Mouse (Mus musculus) hindbrain, embryonic 16.5 days (tissue): ENCODE data around the gene AC124108.1. TPM values are rescaled to one million over a fixed set of nuclear protein-coding genes. Genes with fewer than 3 reads are reported as not detected.

Source experiments
- ATAC-seq: fragments of 200-750 bp; cut with Nextera tagmentation; 2 replicates; pipeline ENCODE4 v1.8.0; 2017; ENCODE audit warnings: moderate TSS enrichment, moderate library complexity
- H3K27ac ChIP-seq: fragments of 300-500 bp; sonication (generic); 2 replicates; pipeline ENCODE4 v1.5.1; 2014; ENCODE audit warnings: low read depth, mild to moderate bottlenecking, control low read depth, low read length, moderate library complexity
- H3K27me3 ChIP-seq: fragments of 300-500 bp; sonication (generic); replicated peaks from 2 replicates; pipeline ENCODE4 v1.6.1; 2014; ENCODE audit warnings: low read length; ENCODE audit not compliant: control insufficient read depth, insufficient read depth
- H3K36me3 ChIP-seq: fragments of 300-500 bp; sonication (generic); 2 replicates; pipeline ENCODE4 v1.6.1; 2014; ENCODE audit warnings: mild to moderate bottlenecking, low read length, moderate library complexity, mixed read lengths; ENCODE audit not compliant: control insufficient read depth, insufficient read depth
- H3K4me1 ChIP-seq: fragments of 300-500 bp; sonication (generic); 2 replicates; pipeline ENCODE4 v1.6.1; 2014; ENCODE audit warnings: low read depth, low read length; ENCODE audit not compliant: control insufficient read depth, insufficient read depth
- H3K4me2 ChIP-seq: fragments of 300-500 bp; sonication (generic); 2 replicates; pipeline ENCODE4 v1.6.1; 2014; ENCODE audit warnings: mild to moderate bottlenecking, low read length, control low read depth, moderate library complexity
- H3K4me3 ChIP-seq: fragments of 300-500 bp; sonication (generic); 2 replicates; pipeline ENCODE4 v1.5.1; 2014; ENCODE audit warnings: mild to moderate bottlenecking, low read length, control low read depth, moderate library complexity
- H3K9ac ChIP-seq: fragments of 300-500 bp; sonication (generic); 2 replicates; pipeline ENCODE4 v1.6.1; 2014; ENCODE audit warnings: low read depth, mild to moderate bottlenecking, control low read depth, low read length, moderate library complexity
- H3K9me3 ChIP-seq: fragments of 300-500 bp; sonication (generic); 2 replicates; pipeline ENCODE4 v1.6.1; 2014; ENCODE audit warnings: mild to moderate bottlenecking, low read length, moderate library complexity; ENCODE audit not compliant: control insufficient read depth
- WGBS: fragments of 180-500 bp; shearing (Covaris S2); extraction: QIAGEN DNeasy Blood & Tissue Kit; methylation state at CpG from one replicate; pipeline ENCODE4 v1.1.7; 2014; 5-methylcytosine and 5-hydroxymethylcytosine counted together
- polyA plus RNA-seq: library from polyadenylated mRNA; unstranded; fragments of >200 nt; fragmentation: Nextera tagmentation; extraction: Ambion mirVana; gene quantifications from 2 replicates; pipeline ENCODE4 v1.2.1, GENCODE M21; 2015

Gene AC124108.1
- polyA plus RNA-seq = 1.8 and 2.3 TPM in 2 replicates

- Histone ChIP-seq H3K4me2 (peak within 1 kb of the TSS; percentile 78), H3K9ac (peak within 1 kb of the TSS; percentile 93), H3K36me3 (no peaks in the 10 kb centered on the region), H3K4me3 (peak within 1 kb of the TSS; percentile 85), H3K27me3 (no peaks in the 10 kb centered on the region), H3K27ac (peak within 1 kb of the TSS; percentile 99), H3K9me3 (no peaks in the 10 kb centered on the region), H3K4me1 (peaks cover 44% of the 10 kb centered on the region)
- 1% methylated on average over 33 of the region's 34 CpGs for WGBS
- ATAC-seq = peak; percentile 35
Measured at GRCm38 (mm10) chr1:132191093-132191785, at the start of gene AC124108.1, which contains the start of gene Lemd1. AC124108.1 (plus strand) TSS chr1:132191457. Lemd1 (plus strand) TSS chr1:132191431.

- Histone ChIP-seq H3K9me3 (no peaks in the 10 kb centered on the region), H3K27me3 (peaks cover 7% of the 10 kb centered on the region; the same call in 1 of the 2 replicates), H3K4me3 (no peak overlapping the region), H3K4me1 (peaks cover 17% of the 10 kb centered on the region), H3K27ac (no peak overlapping the region), H3K36me3 (no peaks in the 10 kb centered on the region), H3K9ac (no peak overlapping the region), H3K4me2 (no peak overlapping the region)
- ATAC-seq = no peak
- WGBS = 63% methylated on average over 13 of the region's 13 CpGs
Measured at GRCm38 (mm10) chr1:132141753-132142152, 49.5 kb upstream of the AC124108.1 start.

GRCm38 (mm10) chr1:132143079-132143478, 48.2 kb upstream of the AC124108.1 start:
- 63% methylated on average over 5 of the region's 5 CpGs for WGBS
- no peak overlapping the region for H3K27ac ChIP-seq

GRCm38 (mm10) chr1:132143730-132144129, 47.5 kb upstream of the AC124108.1 start:
- WGBS = 60% methylated on average over 4 of the region's 4 CpGs
- Histone ChIP-seq H3K9me3 (no peaks in the 10 kb centered on the region), H3K27me3 (peaks cover 4% of the 10 kb centered on the region; the same call in 1 of the 2 replicates), H3K36me3 (no peaks in the 10 kb centered on the region), H3K4me2 (no peak overlapping the region), H3K4me3 (no peak overlapping the region), H3K9ac (no peak overlapping the region), H3K27ac (no peak overlapping the region), H3K4me1 (peaks cover 16% of the 10 kb centered on the region)
- 0 out of 2 replicates have a peak, but pooled peaks have one; percentile 19 for ATAC-seq

More at GRCm38 (mm10) chr1:132143079-132143478, 48.2 kb upstream of the AC124108.1 start:
- Histone ChIP-seq H3K4me1 (peaks cover 17% of the 10 kb centered on the region), H3K4me3 (no peak overlapping the region), H3K4me2 (no peak overlapping the region), H3K36me3 (no peaks in the 10 kb centered on the region), H3K9ac (no peak overlapping the region), H3K27me3 (peaks cover 7% of the 10 kb centered on the region; the same call in 1 of the 2 replicates), H3K9me3 (no peaks in the 10 kb centered on the region)
- no peak for ATAC-seq

DNA sequence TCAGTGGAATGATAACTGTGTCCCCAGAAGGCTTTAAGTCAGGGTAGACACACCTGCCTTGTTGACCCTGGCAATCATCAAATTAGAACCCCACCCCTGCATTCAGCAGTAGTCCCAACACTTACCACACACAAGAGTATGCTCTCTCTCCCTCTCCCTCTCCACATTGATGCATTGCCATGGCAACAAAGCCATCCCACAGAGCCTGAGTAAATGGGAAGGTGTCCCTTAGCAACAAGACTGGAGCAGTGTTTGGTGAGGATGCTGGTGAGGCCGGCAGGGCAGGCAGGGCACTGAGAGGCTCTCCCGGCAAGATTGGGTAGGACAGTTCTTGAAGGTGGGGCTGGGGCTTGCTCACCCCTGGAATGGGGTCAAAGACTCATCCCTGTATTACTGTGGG, 47.0 kb upstream of the AC124108.1 start:
- H3K27ac ChIP-seq = 0 out of 2 replicates have a peak overlapping the region, but pooled peaks have one; percentile 34

DNA sequence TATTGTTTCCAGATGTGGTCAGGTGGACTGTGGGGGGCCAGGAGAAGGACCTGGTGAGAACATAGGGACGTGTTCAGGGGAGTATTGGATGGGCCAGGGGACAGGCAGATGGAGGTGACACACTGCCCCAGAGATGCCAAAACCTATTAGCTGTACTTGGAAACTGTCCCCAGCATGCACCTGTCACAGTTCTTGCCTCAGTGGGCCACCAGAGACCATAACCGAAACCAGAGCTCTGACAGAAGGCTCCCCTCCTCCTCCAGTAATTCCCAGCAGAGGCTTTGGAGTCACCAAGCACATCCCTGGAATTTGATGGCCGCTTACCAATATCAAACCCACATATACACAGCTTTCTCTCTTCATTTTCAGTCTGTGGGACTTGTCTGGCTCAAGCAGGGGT, 46.4 kb upstream of the AC124108.1 start:
- Histone ChIP-seq H3K9me3 (no peaks in the 10 kb centered on the region), H3K9ac (no peak overlapping the region), H3K27me3 (no peaks in the 10 kb centered on the region; the same call in 1 of the 2 replicates), H3K4me1 (peaks cover 9% of the 10 kb centered on the region), H3K27ac (no peak overlapping the region), H3K4me3 (no peak overlapping the region), H3K36me3 (no peaks in the 10 kb centered on the region), H3K4me2 (no peak overlapping the region)
- ATAC-seq = no peak
- WGBS = 69% methylated on average over 3 of the region's 3 CpGs

More for the DNA sequence above, 47.0 kb upstream of the AC124108.1 start:
- Histone ChIP-seq H3K27me3 (peaks cover 3% of the 10 kb centered on the region; the same call in 1 of the 2 replicates), H3K4me1 (peaks cover 11% of the 10 kb centered on the region), H3K4me2 (no peak overlapping the region; the same call in 1 of the 2 replicates), H3K4me3 (no peak overlapping the region), H3K36me3 (no peaks in the 10 kb centered on the region), H3K9me3 (no peaks in the 10 kb centered on the region), H3K9ac (no peak overlapping the region)
- WGBS = 7% methylated on average over 2 of the region's 2 CpGs
- ATAC-seq = peak; percentile 86

DNA sequence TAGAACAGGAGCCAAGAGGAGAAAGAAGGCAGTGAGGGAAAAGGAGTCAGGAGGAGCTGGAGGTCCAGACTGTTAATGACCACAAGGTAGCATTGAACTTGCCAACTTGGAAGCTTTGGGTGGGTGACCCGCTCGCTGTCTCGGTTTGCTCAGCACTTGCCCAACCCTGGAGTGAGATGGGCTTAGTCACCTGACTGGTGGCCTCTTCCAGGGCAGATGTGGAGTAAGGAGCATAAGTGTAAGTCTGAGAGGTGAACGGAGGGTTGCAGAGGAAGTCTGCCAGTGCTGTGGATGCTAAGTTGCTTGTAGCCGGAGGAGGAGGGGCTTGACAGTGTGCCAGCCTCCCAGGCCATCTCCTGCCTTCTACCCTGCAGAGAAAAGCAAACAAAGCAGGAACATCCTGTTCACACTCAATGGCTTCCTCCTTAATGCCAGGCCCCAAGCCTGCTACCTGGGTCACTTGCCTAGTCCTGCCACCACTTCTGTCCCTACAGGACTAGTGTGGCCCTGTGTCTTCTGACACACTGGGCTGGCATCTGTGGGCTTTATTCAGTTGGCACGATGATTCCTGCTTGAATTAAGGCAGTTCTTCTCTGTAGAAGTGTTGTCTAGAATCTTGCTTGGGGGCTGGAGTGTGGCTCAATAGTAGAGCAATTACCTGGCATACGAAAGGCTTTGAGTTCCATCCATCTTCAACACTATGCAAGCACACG, 45.1 kb upstream of the AC124108.1 start:
- Histone ChIP-seq H3K36me3 (no peaks in the 10 kb centered on the region), H3K27ac (no peak overlapping the region), H3K4me3 (no peak overlapping the region), H3K27me3 (no peaks in the 10 kb centered on the region; the same call in 1 of the 2 replicates), H3K9ac (no peak overlapping the region), H3K9me3 (no peaks in the 10 kb centered on the region), H3K4me2 (no peak overlapping the region), H3K4me1 (peaks cover 9% of the 10 kb centered on the region)
- 90% methylated on average over 8 of the region's 8 CpGs for WGBS
- ATAC-seq = no peak

- Histone ChIP-seq H3K36me3 (no peaks in the 10 kb centered on the region), H3K4me3 (no peak overlapping the region), H3K4me2 (no peak overlapping the region), H3K27ac (no peak overlapping the region), H3K4me1 (peaks cover 3% of the 10 kb centered on the region), H3K27me3 (no peaks in the 10 kb centered on the region; the same call in 1 of the 2 replicates), H3K9ac (no peak overlapping the region), H3K9me3 (no peaks in the 10 kb centered on the region)
- 72% methylated on average over 2 of the region's 2 CpGs for WGBS
- ATAC-seq = no peak
Measured at GRCm38 (mm10) chr1:132149410-132149809, 41.8 kb upstream of the AC124108.1 start.

DNA sequence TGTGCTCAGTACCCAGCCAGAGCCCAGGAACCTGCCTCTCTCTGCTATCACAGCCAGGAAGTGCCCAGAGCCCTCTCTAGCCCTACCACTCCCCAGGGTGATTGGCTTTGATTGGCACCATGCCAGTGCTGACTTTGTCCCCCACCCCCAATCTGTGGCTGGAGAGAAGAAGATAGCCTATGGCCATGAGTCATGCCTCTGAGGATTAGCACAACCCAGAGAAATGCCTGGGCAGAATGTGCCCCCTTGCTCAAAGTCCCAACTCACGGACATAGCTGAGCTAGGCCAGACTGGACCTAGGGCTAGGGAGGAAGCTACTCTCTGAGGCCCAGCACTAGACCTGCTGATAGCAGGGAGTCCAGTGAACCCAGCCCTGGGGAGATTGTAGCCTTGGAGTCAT, 41.1 kb upstream of the AC124108.1 start:
- no peak overlapping the region for H3K27ac ChIP-seq
- no peaks in the 10 kb centered on the region for H3K4me1 ChIP-seq
- H3K36me3 ChIP-seq = no peaks in the 10 kb centered on the region
- no peak overlapping the region for H3K4me3 ChIP-seq
- no peaks in the 10 kb centered on the region; the same call in 1 of the 2 replicates for H3K27me3 ChIP-seq
- H3K4me2 ChIP-seq = no peak overlapping the region
- H3K9ac ChIP-seq = no peak overlapping the region
- H3K9me3 ChIP-seq = no peaks in the 10 kb centered on the region
- no peak for ATAC-seq
- WGBS = 53% methylated on average over 1 of the region's 1 CpGs
